In the genomic region with DNA sequence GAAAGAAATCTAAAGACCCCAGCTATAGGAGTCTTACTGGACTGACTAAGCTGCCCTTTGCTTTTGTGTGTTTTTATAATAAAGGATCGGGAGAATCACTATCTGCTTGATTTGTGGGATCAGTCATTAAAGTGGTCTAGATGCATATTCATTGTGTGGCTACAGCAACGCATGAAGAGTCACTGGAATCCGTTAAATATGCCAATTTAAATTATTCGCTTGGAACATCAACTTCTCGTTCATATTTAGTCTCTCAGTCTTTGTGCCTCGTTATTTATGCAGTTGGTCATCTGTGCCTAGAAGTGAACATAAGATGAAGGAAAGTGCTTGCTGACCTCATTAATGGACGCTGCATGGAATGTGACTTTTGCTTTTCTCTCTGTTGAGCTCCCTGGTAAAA, we compare ENCODE assay signal across 23 mouse cellular contexts. TPM values are rescaled to one million over a fixed set of nuclear protein-coding genes. Genes with fewer than 3 reads are reported as not detected.
DNase-seq lines count a peak whose midpoint lies in the region; ATAC-seq and TF ChIP-seq lines count a peak whose summit lies in the region.
"Had no signal": no experiment of that assay in that cellular context is flagged by ENCODE, and none has a peak within 500 bp of the region (broad histone marks: within the 10 kb centered on the region; RNA-seq: fewer than 3 reads in every experiment).

No protein-coding gene starts in this region.

- no peaks in the 10 kb centered on the region for H3K36me3 ChIP-seq in heart, embryonic 11.5 days (ENCODE audit: control insufficient read depth, insufficient read depth, low read length)
- no peaks in the 10 kb centered on the region for H3K36me3 ChIP-seq in myocyte (ENCODE audit: control insufficient read depth, insufficient read depth)
- H3K36me3 ChIP-seq: embryonic facial prominence, embryonic 10.5 days; embryonic facial prominence, embryonic 12.5 days; forebrain, embryonic 10.5 days; forebrain, embryonic 12.5 days; G1E had no signal

- no peaks in the 10 kb centered on the region for H3K9me3 ChIP-seq in heart, embryonic 11.5 days (replicated peaks; ENCODE audit: control insufficient read depth, low read length)
- H3K9me3 ChIP-seq: embryonic facial prominence, embryonic 10.5 days; embryonic facial prominence, embryonic 12.5 days; forebrain, embryonic 10.5 days; forebrain, embryonic 12.5 days; G1E had no signal

- no peak overlapping the region for H3K4me2 ChIP-seq in heart, embryonic 11.5 days
- peak overlapping the region; percentile 67 for H3K4me2 ChIP-seq in myocyte (ENCODE audit: low read depth)
- H3K4me2 ChIP-seq: embryonic facial prominence, embryonic 12.5 days; forebrain, embryonic 12.5 days had no signal

- no peak for ATAC-seq in heart, embryonic 11.5 days (replicated peaks; ENCODE audit: insufficient number of reproducible peaks, low FRiP score, low TSS enrichment)
- ATAC-seq: CD4-positive, CD25-positive, alpha-beta regulatory T cell, adult 4 months; forebrain, embryonic 14.5 days; forebrain, embryonic 16.5 days had no signal

- no peak overlapping the region for H3K4me3 ChIP-seq in heart, embryonic 11.5 days (ENCODE audit: low read depth, low read length)
- no peak overlapping the region for H3K4me3 ChIP-seq in myocyte
- H3K4me3 ChIP-seq: embryonic facial prominence, embryonic 10.5 days; embryonic facial prominence, embryonic 12.5 days; erythroblast, embryonic 14.5 days; forebrain, embryonic 10.5 days; forebrain, embryonic 12.5 days had no signal

- no peak overlapping the region for H3K9ac ChIP-seq in heart, embryonic 11.5 days (ENCODE audit: low read depth, low read length)
- H3K9ac ChIP-seq: embryonic facial prominence, embryonic 12.5 days; forebrain, embryonic 12.5 days had no signal

- TF ChIP-seq POLR2A in myocyte (IDR thresholded peaks at IDR 0.05; ENCODE audit: insufficient read length, low read depth): no peak

- H3K4me1 ChIP-seq in heart, embryonic 11.5 days (ENCODE audit: control insufficient read depth, insufficient read depth, low read length): no peaks in the 10 kb centered on the region
- H3K4me1 ChIP-seq: embryonic facial prominence, embryonic 10.5 days; embryonic facial prominence, embryonic 12.5 days; forebrain, embryonic 12.5 days had no signal

- H3ac ChIP-seq in myocyte (ENCODE audit: control insufficient read depth, insufficient read length): no peak overlapping the region

- DNase-seq in heart, adult 11 months: peak; percentile 57
- DNase-seq in Muller cell, postnatal 12 days (ENCODE audit: inconsistent ontology term): peak; percentile 58
- no peak for DNase-seq in layer of hippocampus, adult 9-11 months
- DNase-seq: adrenal gland, postnatal 25 days; B cell, adult 2 months; cerebellum, adult 11 months; cerebellum, adult 18-20 months; cerebellum, adult 8-10 months; cerebellum, adult 9-11 months; cerebellum, postnatal 14 days; cerebellum, postnatal 36 days had no signal

- no peak overlapping the region for H3K27ac ChIP-seq in heart, embryonic 11.5 days (ENCODE audit: low read depth, low read length)
- H3K27ac ChIP-seq: embryonic facial prominence, embryonic 10.5 days; embryonic facial prominence, embryonic 12.5 days; forebrain, embryonic 10.5 days; forebrain, embryonic 12.5 days had no signal

- H3K27me3 ChIP-seq in heart, embryonic 11.5 days (ENCODE audit: control insufficient read depth, insufficient read depth, low read length): no peaks in the 10 kb centered on the region
- no peaks in the 10 kb centered on the region for H3K27me3 ChIP-seq in myocyte (ENCODE audit: control insufficient read depth, insufficient read depth, insufficient read length)
- H3K27me3 ChIP-seq: CH12.LX; embryonic facial prominence, embryonic 12.5 days; forebrain, embryonic 12.5 days had no signal

- no peaks in the 10 kb centered on the region for H3K79me2 ChIP-seq in myocyte (ENCODE audit: control insufficient read depth, insufficient read depth)

- 70% methylated on average over 7 of the region's 7 CpGs for WGBS in heart, embryonic 11.5 days (ENCODE audit: insufficient replicate concordance)

TF ChIP-seq in myocyte, 11 proteins besides CTCF, POLR2A, EP300 and RAD21:
- no peak for TF ChIP-seq SRF (IDR thresholded peaks at IDR 0.05; ENCODE audit: control insufficient read depth, insufficient read length, low read depth)
- TF ChIP-seq MYOG (IDR thresholded peaks at IDR 0.05; ENCODE audit: control insufficient read depth in 1 of 3, insufficient read depth in 1 of 3, insufficient read length in 2 of 3, low read depth in 2 of 3): no peak
- TF ChIP-seq USF1 (IDR thresholded peaks at IDR 0.05; ENCODE audit: low read depth): no peak
- no peak for TF ChIP-seq POLR2AphosphoS2 (IDR thresholded peaks at IDR 0.05; ENCODE audit: insufficient read length, low read depth)
- TF ChIP-seq MYOD1 (IDR thresholded peaks at IDR 0.05; ENCODE audit: control insufficient read depth in 1 of 3, insufficient read length in 2 of 3, low read depth in 2 of 3): no peak
- no peak for TF ChIP-seq CEBPB (IDR thresholded peaks at IDR 0.05; ENCODE audit: insufficient read depth, poor library complexity, severe bottlenecking)
- no peak for TF ChIP-seq MAX (IDR thresholded peaks at IDR 0.05; ENCODE audit: low read depth)

RNA-seq across cellular contexts. Expression of a gene that starts 7.1 kb away (rescaled TPM):
- 92.1 and 135 TPM in 2 replicates for polyA plus RNA-seq in heart, embryonic 11.5 days (2014; fragmentation: Nextera tagmentation; extraction: Ambion mirVana)
- 45.5 TPM for polyA plus RNA-seq in myocyte (2012; fragmentation: generic; extraction: Trizol)
